Mouse (Mus musculus) brain, embryonic 14.5 days (tissue): Measurements from ENCODE around the gene Rcc1l.

ENCODE experiments used
- CTCF ChIP-seq: fragments of 200-500 bp; IDR thresholded peaks from 2 replicates; pipeline ENCODE4 v1.5.1; 2012; ENCODE audit warnings: inconsistent platforms, mild to moderate bottlenecking, moderate library complexity, borderline replicate concordance; ENCODE audit not compliant: insufficient read depth, insufficient read length; ENCODE audit errors: extremely low read depth
- POLR2A ChIP-seq: fragments of 200-500 bp; IDR thresholded peaks from 2 replicates; pipeline ENCODE4 v1.6.1; 2012; ENCODE audit warnings: mild to moderate bottlenecking, inconsistent platforms, borderline replicate concordance; ENCODE audit not compliant: poor library complexity, insufficient read depth, insufficient read length, severe bottlenecking; ENCODE audit errors: extremely low read depth

GRCm38 (mm10) chr5:134101322-134101721 lies 75.3 kb downstream of the Rcc1l start:
- TF ChIP-seq CTCF (no peak), POLR2A (no peak)
